Mouse (Mus musculus): ENCODE data around the gene Ndufb11.

Gene Ndufb11

GRCm38 (mm10) chrX:20617176-20617902 lies at the start of gene Ndufb11, which contains the start of gene Rbm10:
Gene Ndufb11, minus strand, starts transcription at chrX:20617619.
Gene Rbm10, plus strand, starts transcription at chrX:20617503.
- peak; percentile 92 for DNase-seq (ENCODE audit: low read depth)

- DNase-seq (ENCODE audit: low read depth), result peak; percentile 25
These were observed 46.0 kb upstream of the Ndufb11 start for GRCm38 (mm10) chrX:20663444-20663790.

GRCm38 (mm10) chrX:20662716-20663443 lies 45.5 kb upstream of the Ndufb11 start:
- peak; percentile 93 for DNase-seq (ENCODE audit: low read depth)

- no peak for DNase-seq (ENCODE audit: low read depth)
These were observed 44.9 kb upstream of the Ndufb11 start for GRCm38 (mm10) chrX:20662317-20662715.

- peak; percentile 67 for DNase-seq (ENCODE audit: low read depth)
These were observed 41.5 kb upstream of the Ndufb11 start for GRCm38 (mm10) chrX:20658891-20659406.

GRCm38 (mm10) chrX:20658026-20658652 lies 40.7 kb upstream of the Ndufb11 start, which contains the start of gene Uba1:
Gene Uba1, plus strand, starts transcription at chrX:20658326.
- DNase-seq (ENCODE audit: low read depth), result peak; percentile 95

- DNase-seq (ENCODE audit: low read depth), result no peak
These were observed 40.2 kb upstream of the Ndufb11 start for GRCm38 (mm10) chrX:20657593-20657992.

GRCm38 (mm10) chrX:20644780-20645179 lies 27.4 kb upstream of the Ndufb11 start:
- DNase-seq (ENCODE audit: low read depth), result no peak

- no peak for DNase-seq (ENCODE audit: low read depth)
These were observed 20.7 kb upstream of the Ndufb11 start for GRCm38 (mm10) chrX:20638141-20638540.

- no peak for DNase-seq (ENCODE audit: low read depth)
These were observed 532 bp upstream of the Ndufb11 start for GRCm38 (mm10) chrX:20617903-20618399.

- DNase-seq (ENCODE audit: low read depth), result no peak
These were observed 601 bp downstream of the Ndufb11 start for GRCm38 (mm10) chrX:20616861-20617175.

GRCm38 (mm10) chrX:20608500-20608899 lies 8.9 kb downstream of the Ndufb11 start:
- DNase-seq (ENCODE audit: low read depth), result peak; percentile 6

- peak; percentile 32 for DNase-seq (ENCODE audit: low read depth)
These were observed 29.5 kb downstream of the Ndufb11 start for GRCm38 (mm10) chrX:20587968-20588367.

GRCm38 (mm10) chrX:20573927-20574326 lies 43.5 kb downstream of the Ndufb11 start:
- peak; percentile 56 for DNase-seq (ENCODE audit: low read depth)

- DNase-seq (ENCODE audit: low read depth), result no peak
These were observed 44.7 kb downstream of the Ndufb11 start for GRCm38 (mm10) chrX:20572683-20573082.

GRCm38 (mm10) chrX:20571024-20571423 lies 46.4 kb downstream of the Ndufb11 start:
- DNase-seq (ENCODE audit: low read depth), result peak; percentile 45
